Mouse (Mus musculus): ENCODE measurements around the gene Ufc1. TPM values are rescaled to one million over a fixed set of nuclear protein-coding genes. Genes with fewer than 3 reads are reported as not detected.

The Ufc1 gene
- polyA plus RNA-seq, 1 experiment from 2014 or later, result 55.9 TPM

GRCm38 (mm10) chr1:171285096-171285892 is 9.5 kb downstream of the Ufc1 start:
- no peaks in the 10 kb centered on the region for H3K9me3 ChIP-seq (replicated peaks)
- peak overlapping the region; percentile 59; the same call in 1 of the 2 replicates for H3K27ac ChIP-seq
- H3K4me3 ChIP-seq, result no peak overlapping the region
- H3K27me3 ChIP-seq (replicated peaks), result no peaks in the 10 kb centered on the region
- H3K9ac ChIP-seq, result no peak overlapping the region
- peaks cover 70% of the 10 kb centered on the region for H3K36me3 ChIP-seq
- no peak overlapping the region for H3K4me2 ChIP-seq
- no peak for ATAC-seq
- peaks cover 60% of the 10 kb centered on the region for H3K4me1 ChIP-seq
- WGBS (ENCODE audit: insufficient replicate concordance), result 74% methylated on average over 20 of the region's 20 CpGs

GRCm38 (mm10) chr1:171284491-171284890 is 10.3 kb downstream of the Ufc1 start:
- Histone ChIP-seq H3K4me2 (no peak overlapping the region), H3K9ac (no peak overlapping the region), H3K9me3 (replicated peaks) (no peaks in the 10 kb centered on the region), H3K27ac (no peak overlapping the region; the same call in 1 of the 2 replicates), H3K27me3 (replicated peaks) (no peaks in the 10 kb centered on the region), H3K36me3 (peaks cover 68% of the 10 kb centered on the region), H3K4me1 (peaks cover 66% of the 10 kb centered on the region), H3K4me3 (no peak overlapping the region)
- no peak for ATAC-seq
- 83% methylated on average over 15 of the region's 15 CpGs for WGBS (ENCODE audit: insufficient replicate concordance)

GRCm38 (mm10) chr1:171283188-171284160 is 11.3 kb downstream of the Ufc1 start:
- H3K4me2 ChIP-seq, result peak overlapping the region; percentile 89
- no peak overlapping the region for H3K4me3 ChIP-seq
- peaks cover 68% of the 10 kb centered on the region for H3K36me3 ChIP-seq
- ATAC-seq, result no peak
- no peaks in the 10 kb centered on the region for H3K9me3 ChIP-seq (replicated peaks)
- H3K27me3 ChIP-seq (replicated peaks), result no peaks in the 10 kb centered on the region
- H3K9ac ChIP-seq, result peak overlapping the region; percentile 95; the same call in 1 of the 2 replicates
- peaks cover 72% of the 10 kb centered on the region for H3K4me1 ChIP-seq
- peak overlapping the region; percentile 99 for H3K27ac ChIP-seq
- 78% methylated on average over 18 of the region's 18 CpGs for WGBS (ENCODE audit: insufficient replicate concordance)

- no peak for ATAC-seq
- peaks cover 77% of the 10 kb centered on the region for H3K4me1 ChIP-seq
- WGBS (ENCODE audit: insufficient replicate concordance), result 66% methylated on average over 18 of the region's 18 CpGs
Measured at GRCm38 (mm10) chr1:171282086-171282805, 12.6 kb downstream of the Ufc1 start.

GRCm38 (mm10) chr1:171281528-171281923 is 13.3 kb downstream of the Ufc1 start:
- H3K36me3 ChIP-seq, result peaks cover 81% of the 10 kb centered on the region
- H3K27me3 ChIP-seq (replicated peaks), result no peaks in the 10 kb centered on the region
- peak overlapping the region; percentile 89 for H3K4me2 ChIP-seq
- ATAC-seq, result peak; percentile 22
- under 1% methylated on average over 10 of the region's 10 CpGs for WGBS (ENCODE audit: insufficient replicate concordance)
- peak overlapping the region; percentile 99 for H3K27ac ChIP-seq
- peak overlapping the region; percentile 95 for H3K9ac ChIP-seq
- peak overlapping the region; percentile 78 for H3K4me3 ChIP-seq
- no peaks in the 10 kb centered on the region for H3K9me3 ChIP-seq (replicated peaks)
- peaks cover 77% of the 10 kb centered on the region for H3K4me1 ChIP-seq

More at GRCm38 (mm10) chr1:171282086-171282805, 12.6 kb downstream of the Ufc1 start:
- H3K36me3 ChIP-seq, result peaks cover 76% of the 10 kb centered on the region
- H3K27me3 ChIP-seq (replicated peaks), result no peaks in the 10 kb centered on the region
- peak overlapping the region; percentile 89 for H3K4me2 ChIP-seq
- peak overlapping the region; percentile 78 for H3K4me3 ChIP-seq
- H3K27ac ChIP-seq, result peak overlapping the region; percentile 99
- H3K9me3 ChIP-seq (replicated peaks), result no peaks in the 10 kb centered on the region
- H3K9ac ChIP-seq, result peak overlapping the region; percentile 95

- Histone ChIP-seq H3K27me3 (replicated peaks) (no peaks in the 10 kb centered on the region), H3K4me1 (peaks cover 76% of the 10 kb centered on the region), H3K4me3 (peak within 1 kb of the TSS; percentile 78), H3K4me2 (peak within 1 kb of the TSS; percentile 89), H3K27ac (peak within 1 kb of the TSS; percentile 99), H3K9me3 (replicated peaks) (no peaks in the 10 kb centered on the region), H3K36me3 (peaks cover 81% of the 10 kb centered on the region), H3K9ac (peak within 1 kb of the TSS; percentile 95)
- ATAC-seq, result peak; percentile 96
- under 1% methylated on average over 26 of the region's 26 CpGs for WGBS (ENCODE audit: insufficient replicate concordance)
Measured at GRCm38 (mm10) chr1:171280916-171281527, 13.8 kb downstream of the Ufc1 start, which contains the start of gene Ppox. Ppox (minus strand) TSS chr1:171281186.

- Histone ChIP-seq H3K9me3 (replicated peaks) (no peaks in the 10 kb centered on the region), H3K27ac (peak overlapping the region; percentile 99), H3K4me2 (peak overlapping the region; percentile 89), H3K4me1 (peaks cover 72% of the 10 kb centered on the region), H3K4me3 (peak overlapping the region; percentile 78), H3K27me3 (replicated peaks) (no peaks in the 10 kb centered on the region), H3K36me3 (peaks cover 81% of the 10 kb centered on the region), H3K9ac (peak overlapping the region; percentile 95)
- peak; percentile 58 for ATAC-seq
- WGBS (ENCODE audit: insufficient replicate concordance), result 2% methylated on average over 25 of the region's 25 CpGs
Measured at GRCm38 (mm10) chr1:171280250-171280915, 14.4 kb downstream of the Ufc1 start.

- peak overlapping the region; percentile 95 for H3K9ac ChIP-seq
- peaks cover 69% of the 10 kb centered on the region for H3K4me1 ChIP-seq
- peak overlapping the region; percentile 89 for H3K4me2 ChIP-seq
- 55% methylated on average over 5 of the region's 5 CpGs for WGBS (ENCODE audit: insufficient replicate concordance)
- no peaks in the 10 kb centered on the region for H3K9me3 ChIP-seq (replicated peaks)
- no peaks in the 10 kb centered on the region for H3K27me3 ChIP-seq (replicated peaks)
- peaks cover 81% of the 10 kb centered on the region for H3K36me3 ChIP-seq
- ATAC-seq, result no peak
- peak overlapping the region; percentile 99 for H3K27ac ChIP-seq
- H3K4me3 ChIP-seq, result peak overlapping the region; percentile 78
Measured at GRCm38 (mm10) chr1:171279721-171280120, 15.1 kb downstream of the Ufc1 start.

GRCm38 (mm10) chr1:171279012-171279705 is 15.7 kb downstream of the Ufc1 start:
- no peak for ATAC-seq
- H3K4me1 ChIP-seq, result peaks cover 66% of the 10 kb centered on the region
- H3K27ac ChIP-seq, result peak overlapping the region; percentile 99
- H3K27me3 ChIP-seq (replicated peaks), result no peaks in the 10 kb centered on the region
- WGBS (ENCODE audit: insufficient replicate concordance), result 81% methylated on average over 14 of the region's 14 CpGs
- peaks cover 81% of the 10 kb centered on the region for H3K36me3 ChIP-seq
- peak overlapping the region; percentile 89 for H3K4me2 ChIP-seq
- H3K9me3 ChIP-seq (replicated peaks), result no peaks in the 10 kb centered on the region
- H3K4me3 ChIP-seq, result peak overlapping the region; percentile 78
- H3K9ac ChIP-seq, result peak overlapping the region; percentile 95

GRCm38 (mm10) chr1:171278436-171278835 is 16.4 kb downstream of the Ufc1 start:
- H3K36me3 ChIP-seq, result peaks cover 81% of the 10 kb centered on the region
- ATAC-seq, result no peak
- 93% methylated on average over 8 of the region's 8 CpGs for WGBS (ENCODE audit: insufficient replicate concordance)
- H3K27ac ChIP-seq, result peak overlapping the region; percentile 99
- peak overlapping the region; percentile 78 for H3K4me3 ChIP-seq
- peak overlapping the region; percentile 89 for H3K4me2 ChIP-seq
- peak overlapping the region; percentile 95 for H3K9ac ChIP-seq
- no peaks in the 10 kb centered on the region for H3K9me3 ChIP-seq (replicated peaks)
- no peaks in the 10 kb centered on the region for H3K27me3 ChIP-seq (replicated peaks)
- peaks cover 64% of the 10 kb centered on the region for H3K4me1 ChIP-seq
